Mouse (Mus musculus) embryonic facial prominence, embryonic 15.5 days (tissue): ENCODE results near the gene Kcnmb1. TPM values are rescaled to one million over a fixed set of nuclear protein-coding genes. Genes with fewer than 3 reads are reported as not detected.
A peak's percentile ranks its signal among the peaks of the same experiment; 100 is the strongest.

Experiments used
- ATAC-seq: fragments of 200-750 bp; cut with Nextera tagmentation; 2 replicates; pipeline ENCODE4 v1.8.0; 2017; ENCODE audit warnings: low read depth, moderate TSS enrichment; ENCODE audit not compliant: insufficient number of reproducible peaks, low FRiP score, low TSS enrichment
- H3K27ac ChIP-seq: fragments of 300-500 bp; sonication (generic); replicated peaks from 2 replicates; pipeline ENCODE4 v1.5.1; 2015; ENCODE audit warnings: mild to moderate bottlenecking, inconsistent platforms
- H3K27me3 ChIP-seq: fragments of 300-500 bp; sonication (generic); 2 replicates; pipeline ENCODE4 v1.6.1; 2015; ENCODE audit warnings: inconsistent platforms
- H3K36me3 ChIP-seq: fragments of 300-500 bp; sonication (generic); 2 replicates; pipeline ENCODE4 v1.6.1; 2015; ENCODE audit warnings: mild to moderate bottlenecking, inconsistent platforms
- H3K4me1 ChIP-seq: fragments of 300-500 bp; sonication (generic); 2 replicates; pipeline ENCODE4 v1.6.1; 2015; ENCODE audit warnings: inconsistent platforms
- H3K4me2 ChIP-seq: fragments of 300-500 bp; sonication (generic); replicated peaks from 2 replicates; pipeline ENCODE4 v1.6.1; 2015; ENCODE audit warnings: mild to moderate bottlenecking, inconsistent platforms
- H3K4me3 ChIP-seq: fragments of 300-500 bp; sonication (generic); replicated peaks from 2 replicates; pipeline ENCODE4 v1.5.1; 2015; ENCODE audit warnings: mild to moderate bottlenecking, inconsistent platforms
- H3K9ac ChIP-seq: fragments of 300-500 bp; sonication (generic); 2 replicates; pipeline ENCODE4 v1.6.1; 2015; ENCODE audit warnings: inconsistent platforms
- H3K9me3 ChIP-seq: fragments of 300-500 bp; sonication (generic); replicated peaks from 2 replicates; pipeline ENCODE4 v1.6.1; 2016; ENCODE audit warnings: inconsistent platforms
- WGBS: fragments of 180-500 bp; shearing (Covaris S2); methylation state at CpG from one replicate; pipeline ENCODE4 v1.1.7; 2015; 5-methylcytosine and 5-hydroxymethylcytosine counted together
- polyA plus RNA-seq: library from polyadenylated mRNA; unstranded; fragments of >200 nt; fragmentation: Nextera tagmentation; extraction: Ambion mirVana; gene quantifications from 2 replicates; pipeline ENCODE4 v1.2.1, GENCODE M21; 2015

The Kcnmb1 gene
- polyA plus RNA-seq, 1 experiment from 2014 or later = 0.19 TPM

- H3K4me3 ChIP-seq = no peak overlapping the region
- H3K9ac ChIP-seq = no peak overlapping the region
- H3K4me1 ChIP-seq = peaks cover 12% of the 10 kb centered on the region
- no peaks in the 10 kb centered on the region for H3K27me3 ChIP-seq
- ATAC-seq = no peak
- no peak overlapping the region for H3K27ac ChIP-seq
- whole genome bisulfite sequencing = 68% methylated on average over 4 of the region's 4 CpGs
- H3K36me3 ChIP-seq = no peaks in the 10 kb centered on the region
- no peak overlapping the region for H3K4me2 ChIP-seq
- no peaks in the 10 kb centered on the region for H3K9me3 ChIP-seq
Observed at GRCm38 (mm10) chr11:33967708-33968107, 4.9 kb downstream of the Kcnmb1 start.

GRCm38 (mm10) chr11:33969199-33969598 is 6.4 kb downstream of the Kcnmb1 start:
- 43% methylated on average over 3 of the region's 3 CpGs for WGBS
- Histone ChIP-seq H3K4me1 (peaks cover 12% of the 10 kb centered on the region; the same call in 1 of the 2 replicates), H3K36me3 (no peaks in the 10 kb centered on the region), H3K27me3 (no peaks in the 10 kb centered on the region), H3K27ac (no peak overlapping the region), H3K9me3 (no peaks in the 10 kb centered on the region), H3K4me3 (no peak overlapping the region), H3K9ac (no peak overlapping the region), H3K4me2 (no peak overlapping the region)
- ATAC-seq = no peak

GRCm38 (mm10) chr11:33972114-33972513 is 9.3 kb downstream of the Kcnmb1 start:
- no peaks in the 10 kb centered on the region for H3K36me3 ChIP-seq
- ATAC-seq = no peak
- H3K4me1 ChIP-seq = peaks cover 12% of the 10 kb centered on the region; the same call in 1 of the 2 replicates
- no peak overlapping the region for H3K4me3 ChIP-seq
- no peak overlapping the region for H3K9ac ChIP-seq
- H3K4me2 ChIP-seq = no peak overlapping the region
- H3K27me3 ChIP-seq = no peaks in the 10 kb centered on the region
- no peak overlapping the region for H3K27ac ChIP-seq
- 71% methylated on average over 7 of the region's 7 CpGs for WGBS
- H3K9me3 ChIP-seq = no peaks in the 10 kb centered on the region

GRCm38 (mm10) chr11:33974341-33975040 is 11.7 kb downstream of the Kcnmb1 start:
- no peak for ATAC-seq
- no peak overlapping the region for H3K4me3 ChIP-seq
- WGBS = 66% methylated on average over 14 of the region's 14 CpGs

GRCm38 (mm10) chr11:33975121-33975520 is 12.3 kb downstream of the Kcnmb1 start:
- 81% methylated on average over 2 of the region's 2 CpGs for WGBS
- H3K4me1 ChIP-seq = no peaks in the 10 kb centered on the region
- no peaks in the 10 kb centered on the region for H3K9me3 ChIP-seq
- no peaks in the 10 kb centered on the region for H3K36me3 ChIP-seq
- H3K9ac ChIP-seq = no peak overlapping the region
- no peak overlapping the region for H3K4me2 ChIP-seq
- no peak overlapping the region for H3K27ac ChIP-seq
- H3K27me3 ChIP-seq = no peaks in the 10 kb centered on the region
- ATAC-seq = no peak
- no peak overlapping the region for H3K4me3 ChIP-seq

More at GRCm38 (mm10) chr11:33974341-33975040, 11.7 kb downstream of the Kcnmb1 start:
- Histone ChIP-seq H3K36me3 (no peaks in the 10 kb centered on the region), H3K9me3 (no peaks in the 10 kb centered on the region), H3K4me1 (0 out of 2 replicates have a peak, but pooled peaks cover 5% of the 10 kb centered on the region), H3K27me3 (no peaks in the 10 kb centered on the region), H3K9ac (no peak overlapping the region), H3K27ac (no peak overlapping the region), H3K4me2 (no peak overlapping the region)

- Histone ChIP-seq H3K9me3 (no peaks in the 10 kb centered on the region), H3K9ac (no peak overlapping the region), H3K4me1 (no peaks in the 10 kb centered on the region), H3K4me2 (no peak overlapping the region), H3K27ac (no peak overlapping the region), H3K27me3 (no peaks in the 10 kb centered on the region), H3K36me3 (no peaks in the 10 kb centered on the region), H3K4me3 (no peak overlapping the region)
- WGBS = 52% methylated on average over 4 of the region's 4 CpGs
- ATAC-seq = no peak
Observed at GRCm38 (mm10) chr11:33980146-33980545, 17.3 kb downstream of the Kcnmb1 start.

- no peak for ATAC-seq
- Histone ChIP-seq H3K4me3 (no peak overlapping the region), H3K36me3 (no peaks in the 10 kb centered on the region), H3K4me1 (no peaks in the 10 kb centered on the region), H3K27ac (no peak overlapping the region), H3K9ac (no peak overlapping the region), H3K4me2 (no peak overlapping the region), H3K9me3 (no peaks in the 10 kb centered on the region), H3K27me3 (no peaks in the 10 kb centered on the region)
- WGBS = 82% methylated on average over 2 of the region's 2 CpGs
Observed at GRCm38 (mm10) chr11:33986525-33986924, 23.7 kb downstream of the Kcnmb1 start.

GRCm38 (mm10) chr11:33990002-33990401 is 27.2 kb downstream of the Kcnmb1 start:
- no peak overlapping the region for H3K9ac ChIP-seq
- no peak for ATAC-seq
- H3K36me3 ChIP-seq = no peaks in the 10 kb centered on the region
- H3K4me2 ChIP-seq = no peak overlapping the region
- H3K4me1 ChIP-seq = peaks cover 10% of the 10 kb centered on the region
- H3K9me3 ChIP-seq = no peaks in the 10 kb centered on the region
- peaks cover 11% of the 10 kb centered on the region for H3K27me3 ChIP-seq
- H3K4me3 ChIP-seq = no peak overlapping the region
- no peak overlapping the region for H3K27ac ChIP-seq
- 83% methylated on average over 5 of the region's 5 CpGs for WGBS

- Histone ChIP-seq H3K4me1 (peaks cover 10% of the 10 kb centered on the region), H3K9me3 (no peaks in the 10 kb centered on the region), H3K27me3 (peaks cover 11% of the 10 kb centered on the region), H3K4me3 (no peak within 1 kb of the TSS), H3K36me3 (no peaks in the 10 kb centered on the region), H3K4me2 (peak within 1 kb of the TSS; percentile 28), H3K27ac (no peak within 1 kb of the TSS), H3K9ac (no peak within 1 kb of the TSS)
- WGBS = 12% methylated on average over 12 of the region's 12 CpGs
- peak; percentile 24; the same call in 1 of the 2 replicates for ATAC-seq
Observed at GRCm38 (mm10) chr11:33992938-33993337, 30.1 kb downstream of the Kcnmb1 start, which contains the start of gene Kcnip1. TSS of gene Kcnip1 (minus strand) at chr11:33993152.

GRCm38 (mm10) chr11:33993496-33993895 is 30.7 kb downstream of the Kcnmb1 start:
- WGBS = 65% methylated on average over 5 of the region's 5 CpGs
- Histone ChIP-seq H3K27ac (no peak overlapping the region), H3K9me3 (no peaks in the 10 kb centered on the region), H3K4me2 (no peak overlapping the region), H3K4me3 (no peak overlapping the region), H3K9ac (no peak overlapping the region), H3K27me3 (peaks cover 11% of the 10 kb centered on the region), H3K4me1 (peaks cover 10% of the 10 kb centered on the region), H3K36me3 (no peaks in the 10 kb centered on the region)
- ATAC-seq = no peak

- Histone ChIP-seq H3K9ac (no peak overlapping the region), H3K9me3 (no peaks in the 10 kb centered on the region), H3K27me3 (peaks cover 3% of the 10 kb centered on the region; the same call in 1 of the 2 replicates), H3K27ac (no peak overlapping the region), H3K4me1 (peaks cover 2% of the 10 kb centered on the region; the same call in 1 of the 2 replicates), H3K4me2 (no peak overlapping the region), H3K36me3 (no peaks in the 10 kb centered on the region), H3K4me3 (no peak overlapping the region)
- no peak for ATAC-seq
- WGBS = 47% methylated on average over 10 of the region's 10 CpGs
Observed at GRCm38 (mm10) chr11:33998244-33998643, 35.4 kb downstream of the Kcnmb1 start.

- Histone ChIP-seq H3K4me2 (no peak overlapping the region), H3K27me3 (no peaks in the 10 kb centered on the region), H3K36me3 (no peaks in the 10 kb centered on the region), H3K4me3 (no peak overlapping the region), H3K27ac (no peak overlapping the region), H3K9ac (no peak overlapping the region), H3K9me3 (no peaks in the 10 kb centered on the region), H3K4me1 (no peaks in the 10 kb centered on the region)
- no peak for ATAC-seq
- 70% methylated on average over 3 of the region's 3 CpGs for WGBS
Observed at GRCm38 (mm10) chr11:34000416-34000815, 37.6 kb downstream of the Kcnmb1 start.
